Mouse (Mus musculus): ENCODE data around the gene Tspo. TPM values are rescaled to one million over a fixed set of nuclear protein-coding genes. Genes with fewer than 3 reads are reported as not detected.

The Tspo gene
- total RNA-seq, 4 experiments from 2014 or later, result 7.0 to 23.0 (median 12.5) TPM

Small RNAs within 50 kb of the gene (microRNA-seq; reads per million reads assigned to microRNA genes)
- 0 reads per million in 2 experiments for gene Gm24575

Other genes starting within 250 kb of the Tspo start
- gene Arfgap3, start 213.3 kb upstream of the Tspo start, total RNA-seq (2022), result 10 to 100 TPM; 16.1 to 23.7 (median 20.0) TPM
- gene Pacsin2, start 99.0 kb upstream of the Tspo start, total RNA-seq (2022), result 100 to 1,000 TPM in 3 of 4 experiments, 10 to 100 TPM in 1; 95.2 to 112 (median 106) TPM
- gene Ttll1, start 52.7 kb upstream of the Tspo start, total RNA-seq (2022), result 10 to 100 TPM; 32.0 to 40.0 (median 36.2) TPM
- gene Bik, start 36.7 kb upstream of the Tspo start, total RNA-seq (2022), result under 1 TPM in 3 of 4 experiments, not detected in 1; 0.40 to 0.66 (median 0.47) TPM
- 10 to 100 TPM; 24.6 to 28.3 (median 26.9) TPM for gene Mcat, start 195 bp downstream of the Tspo start, total RNA-seq (2022)
- gene Ttll12, start 31.6 kb downstream of the Tspo start, total RNA-seq (2022), result 10 to 100 TPM in 3 of 4 experiments, 1 to 10 TPM in 1; 9.5 to 13.3 (median 11.7) TPM
- 10 to 100 TPM; 17.6 to 18.5 (median 18.2) TPM for gene Scube1, start 161.4 kb downstream of the Tspo start, total RNA-seq (2022)
- 100 to 1,000 TPM; 164 to 204 (median 185) TPM for gene Mpped1, start 215.9 kb downstream of the Tspo start, total RNA-seq (2022)

Measured in layer of hippocampus, adult 8-10 months (tissue).